Mouse (Mus musculus) G1E (cell line): ENCODE measurements around the gene Ak4.
A peak's percentile ranks its signal among the peaks of the same experiment; 100 is the strongest.

ENCODE experiments used
- CTCF ChIP-seq: IDR thresholded peaks from 2 replicates; pipeline ENCODE4 v1.5.1; 2012; ENCODE audit warnings: low read depth, low read length, inconsistent platforms, mixed read lengths
- GATA1 ChIP-seq: IDR thresholded peaks from 2 replicates; pipeline ENCODE4 v1.6.1; 2012; ENCODE audit warnings: borderline replicate concordance, low read length, inconsistent platforms, mixed read lengths
- GATA2 ChIP-seq: IDR thresholded peaks from 2 replicates; pipeline ENCODE4 v1.6.1; 2012; ENCODE audit warnings: low read depth, low read length, inconsistent platforms, borderline replicate concordance
- POLR2AphosphoS5 ChIP-seq: IDR thresholded peaks from 2 replicates; pipeline ENCODE4 v1.6.1; 2012; ENCODE audit warnings: low read depth, low read length, inconsistent platforms; ENCODE audit not compliant: insufficient replicate concordance
- TAL1 ChIP-seq: conservative IDR thresholded peaks from 2 replicates; pipeline ENCODE4 v1.6.1; 2012; ENCODE audit warnings: low read depth, low read length, inconsistent platforms, mixed read lengths

- TF ChIP-seq CTCF, result 0 out of 2 replicates have a peak, but pooled peaks have one; percentile 15
- TF ChIP-seq GATA1, result no peak
- TF ChIP-seq TAL1, result no peak
- TF ChIP-seq POLR2AphosphoS5, result no peak
- no peak for TF ChIP-seq GATA2
These were observed 51.5 kb downstream of the Ak4 start for GRCm38 (mm10) chr4:101470543-101470942.
